Comparison of ENCODE assay signal across 15 mouse cellular contexts in genomic region chr14:25750448-25751015, GRCm38 (mm10). TPM values are rescaled to one million over a fixed set of nuclear protein-coding genes. Genes with fewer than 3 reads are reported as not detected.
DNase-seq lines count a peak whose midpoint lies in the region; ATAC-seq lines count a peak whose summit lies in the region.
"Had no signal": no experiment of that assay in that cellular context is flagged by ENCODE, and none has a peak within 500 bp of the region (broad histone marks: within the 10 kb centered on the region; RNA-seq: fewer than 3 reads in every experiment).

No protein-coding gene starts in this region.

- no peak for ATAC-seq in heart, embryonic 11.5 days (replicated peaks; ENCODE audit: insufficient number of reproducible peaks, low FRiP score, low TSS enrichment)
- ATAC-seq: midbrain, embryonic 16.5 days had no signal

- H3K27me3 ChIP-seq in heart, embryonic 11.5 days (ENCODE audit: control insufficient read depth, insufficient read depth, low read length) = no peaks in the 10 kb centered on the region
- peaks cover 6% of the 10 kb centered on the region for H3K27me3 ChIP-seq in forebrain, embryonic 10.5 days (ENCODE audit: poor library complexity, severe bottlenecking)
- H3K27me3 ChIP-seq: liver, embryonic 13.5 days had no signal

- WGBS in heart, embryonic 11.5 days (ENCODE audit: insufficient replicate concordance) = 75% methylated on average over 2 of the region's 2 CpGs
- 82% methylated on average over 2 of the region's 2 CpGs for WGBS in forebrain, embryonic 10.5 days

- 0 out of 2 replicates have a peak, but pooled peaks cover 3% of the 10 kb centered on the region for H3K36me3 ChIP-seq in heart, embryonic 11.5 days (ENCODE audit: control insufficient read depth, insufficient read depth, low read length)
- peaks cover 8% of the 10 kb centered on the region; the same call in 1 of the 2 replicates for H3K36me3 ChIP-seq in forebrain, embryonic 10.5 days (replicated peaks)

- no peak overlapping the region for H3K4me3 ChIP-seq in heart, embryonic 11.5 days (ENCODE audit: low read depth, low read length)
- no peak overlapping the region for H3K4me3 ChIP-seq in forebrain, embryonic 10.5 days
- H3K4me3 ChIP-seq: left cerebral cortex, adult 2 months; liver, embryonic 13.5 days had no signal

- intact Hi-C loops in heart, postnatal 14 days (cut with DNase I) = no loop called here
- intact Hi-C loops in heart, postnatal 10 days (cut with DNase I) = no loop called here

- no peak overlapping the region for H3K27ac ChIP-seq in heart, embryonic 11.5 days (ENCODE audit: low read depth, low read length)
- H3K27ac ChIP-seq in forebrain, embryonic 10.5 days = no peak overlapping the region
- H3K27ac ChIP-seq: hindbrain, embryonic 14.5 days; left cerebral cortex, adult 2 months; liver, embryonic 13.5 days had no signal

- H3K9ac ChIP-seq in heart, embryonic 11.5 days (ENCODE audit: low read depth, low read length) = 0 out of 2 replicates have a peak overlapping the region, but pooled peaks have one; percentile 22
- H3K9ac ChIP-seq: hindbrain, embryonic 14.5 days; liver, embryonic 13.5 days had no signal

- H3K4me2 ChIP-seq in heart, embryonic 11.5 days = no peak overlapping the region
- H3K4me2 ChIP-seq: hindbrain, embryonic 14.5 days; liver, embryonic 13.5 days had no signal

- peaks cover 67% of the 10 kb centered on the region for H3K4me1 ChIP-seq in heart, embryonic 11.5 days (ENCODE audit: control insufficient read depth, insufficient read depth, low read length)
- peaks cover 51% of the 10 kb centered on the region for H3K4me1 ChIP-seq in forebrain, embryonic 10.5 days

- no peaks in the 10 kb centered on the region for H3K9me3 ChIP-seq in heart, embryonic 11.5 days (replicated peaks; ENCODE audit: control insufficient read depth, low read length)
- no peaks in the 10 kb centered on the region for H3K9me3 ChIP-seq in forebrain, embryonic 10.5 days
- H3K9me3 ChIP-seq: liver, embryonic 13.5 days had no signal

- DNase-seq in adrenal gland, adult 2 months = peak; percentile 52
- no peak for DNase-seq in adrenal gland, adult 18-20 months (ENCODE audit: low spot score in 2 of 2)
- no peak for DNase-seq in heart, postnatal 14 days
- DNase-seq in NIH3T3 (ENCODE audit: low read depth) = peak; percentile 52
- peak; percentile 57 to 70 for DNase-seq in heart, postnatal 10 days
- DNase-seq in ovary, postnatal 36 days (ENCODE audit: low spot score) = no peak
- no peak for DNase-seq in forebrain, embryonic 10.5 days (ENCODE audit: extremely low spot score, low spot score)
- DNase-seq: cerebellum, postnatal 36 days; kidney, adult 2 months; liver, embryonic 13.5 days; lung, postnatal 4 days had no signal

RNA-seq across cellular contexts. Expression of gene Zcchc24, which starts 18.3 kb away (rescaled TPM):
- 10 to 100 TPM; 19.5 to 32.6 TPM for total RNA-seq in adrenal gland, adult 2 months (2021)
- 19.5 and 20.6 TPM in 2 replicates for polyA plus RNA-seq in adrenal gland, adult 2 months (2012; rRNA removed)
- 10 to 100 TPM; 18.4 to 30.0 TPM for total RNA-seq in adrenal gland, adult 18-20 months (2021)
- 18.9 and 22.6 TPM in 2 replicates for polyA plus RNA-seq in heart, embryonic 11.5 days (2014; fragmentation: Nextera tagmentation; extraction: Ambion mirVana)
- total RNA-seq in heart, postnatal 14 days (2021) = 10 to 100 TPM; 47.6 to 48.3 TPM
- total RNA-seq in heart, postnatal 10 days (2021) = 10 to 100 TPM; 51.8 to 60.1 TPM
- polyA plus RNA-seq in forebrain, embryonic 10.5 days (2016; fragmentation: Nextera tagmentation; extraction: Ambion mirVana) = 8.1 TPM in 2 replicates

RNA-seq across cellular contexts. Expression of gene Ppif, which starts 56.6 kb away (rescaled TPM):
- 10 to 100 TPM; 21.2 to 34.6 TPM for total RNA-seq in adrenal gland, adult 2 months (2021)
- polyA plus RNA-seq in adrenal gland, adult 2 months (2012; rRNA removed) = 103 and 109 TPM in 2 replicates
- total RNA-seq in adrenal gland, adult 18-20 months (2021) = 10 to 100 TPM; 21.3 to 32.1 TPM
- polyA plus RNA-seq in heart, embryonic 11.5 days (2014; fragmentation: Nextera tagmentation; extraction: Ambion mirVana) = 92.7 and 99.4 TPM in 2 replicates
- total RNA-seq in heart, postnatal 14 days (2021) = 100 to 1,000 TPM; 238 to 261 TPM
- 100 to 1,000 TPM; 248 to 271 TPM for total RNA-seq in heart, postnatal 10 days (2021)
- 65.8 and 71.0 TPM in 2 replicates for polyA plus RNA-seq in forebrain, embryonic 10.5 days (2016; fragmentation: Nextera tagmentation; extraction: Ambion mirVana)

Comparison
In these comparisons a context has a peak if more than half of its experiments do, and no peak if none do; other contexts are left out.
1. DNase-seq: peak in adrenal gland, adult 2 months (single experiment), NIH3T3 (single experiment) and heart, postnatal 10 days (2 of 2); none in adrenal gland, adult 18-20 months (0 of 2), heart, postnatal 14 days (0 of 2), ovary, postnatal 36 days (single experiment) and forebrain, embryonic 10.5 days (single experiment).
2. RNA of gene Ppif, which starts 56.6 kb away (total RNA-seq): 248 to 271 TPM in heart, postnatal 10 days and 238 to 261 TPM in heart, postnatal 14 days; 21.2 to 34.6 TPM in adrenal gland, adult 2 months and 21.3 to 32.1 TPM in adrenal gland, adult 18-20 months; every median in the first group is over 4 times any median in the second.